8 mouse cellular contexts compared by ENCODE assay signal in the genomic region with DNA sequence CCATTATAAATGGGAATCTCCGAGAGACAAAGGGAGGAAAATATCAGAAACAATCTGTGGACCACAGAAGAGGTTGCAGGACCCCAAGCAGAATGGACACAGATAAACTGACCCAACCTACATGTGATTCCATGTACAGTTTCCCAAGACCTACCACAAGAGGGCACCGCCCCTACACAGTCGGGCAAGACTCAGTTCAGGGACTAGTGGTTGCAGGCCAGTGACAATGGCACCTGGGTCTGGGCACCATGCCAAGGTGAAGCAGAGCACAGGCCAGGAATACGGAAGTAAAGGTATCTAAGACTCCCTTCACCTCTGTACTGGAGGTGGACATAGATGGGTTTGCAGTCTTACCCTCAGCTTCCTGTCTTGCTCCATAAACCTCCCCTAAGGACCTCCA. TPM values are rescaled to one million over a fixed set of nuclear protein-coding genes. Genes with fewer than 3 reads are reported as not detected.
DNase-seq lines count a peak whose midpoint lies in the region; ATAC-seq and TF ChIP-seq lines count a peak whose summit lies in the region.

No protein-coding gene starts in this region.

- no peaks in the 10 kb centered on the region for H3K27me3 ChIP-seq in liver, adult 2 months (ENCODE audit: control insufficient read depth, insufficient read depth, low read length)
- H3K27me3 ChIP-seq in liver, embryonic 12.5 days (replicated peaks): no peaks in the 10 kb centered on the region
- H3K27me3 ChIP-seq in embryonic facial prominence, embryonic 12.5 days: no peaks in the 10 kb centered on the region
- no peaks in the 10 kb centered on the region for H3K27me3 ChIP-seq in liver, embryonic 13.5 days
- no peaks in the 10 kb centered on the region for H3K27me3 ChIP-seq in spleen, adult 2 months (ENCODE audit: control insufficient read depth, insufficient read depth, low read length)

- 39% methylated on average over 4 of the region's 4 CpGs for WGBS in liver, adult 2 months
- WGBS in liver, embryonic 12.5 days (ENCODE audit: insufficient replicate concordance): 46% methylated on average over 4 of the region's 4 CpGs
- WGBS in embryonic facial prominence, embryonic 12.5 days: 61% methylated on average over 4 of the region's 4 CpGs
- 35% methylated on average over 4 of the region's 4 CpGs for WGBS in liver, embryonic 13.5 days (ENCODE audit: insufficient replicate concordance)
- 47% methylated on average over 4 of the region's 4 CpGs for WGBS in spleen, adult 2 months

- no peak overlapping the region for H3K9ac ChIP-seq in liver, adult 2 months (ENCODE audit: low read depth, low read length)
- no peak overlapping the region for H3K9ac ChIP-seq in liver, embryonic 12.5 days
- H3K9ac ChIP-seq in embryonic facial prominence, embryonic 12.5 days: no peak overlapping the region
- H3K9ac ChIP-seq in liver, embryonic 13.5 days: no peak overlapping the region

- H3K4me3 ChIP-seq in liver, adult 2 months (ENCODE audit: insufficient read depth, low read depth, low read length): no peak overlapping the region
- H3K4me3 ChIP-seq in liver, embryonic 12.5 days: no peak overlapping the region
- H3K4me3 ChIP-seq in embryonic facial prominence, embryonic 12.5 days: no peak overlapping the region
- no peak overlapping the region for H3K4me3 ChIP-seq in liver, embryonic 13.5 days (replicated peaks)
- no peak overlapping the region for H3K4me3 ChIP-seq in spleen, adult 2 months (ENCODE audit: extremely low read depth, insufficient read depth, insufficient read length)

- ATAC-seq in liver, embryonic 12.5 days: no peak
- peak; percentile 35; the same call in 1 of the 2 replicates for ATAC-seq in embryonic facial prominence, embryonic 12.5 days (ENCODE audit: insufficient number of reproducible peaks, insufficient read depth, low FRiP score, low TSS enrichment)
- ATAC-seq in liver, embryonic 13.5 days (ENCODE audit: low read depth): peak; percentile 46; the same call in 1 of the 2 replicates

- peaks cover 10% of the 10 kb centered on the region; the same call in 1 of the 2 replicates for H3K36me3 ChIP-seq in liver, adult 2 months (ENCODE audit: control insufficient read depth, insufficient read depth, low read length)
- peaks cover 30% of the 10 kb centered on the region for H3K36me3 ChIP-seq in liver, embryonic 12.5 days
- H3K36me3 ChIP-seq in embryonic facial prominence, embryonic 12.5 days: peaks cover 31% of the 10 kb centered on the region
- H3K36me3 ChIP-seq in liver, embryonic 13.5 days: peaks cover 23% of the 10 kb centered on the region
- H3K36me3 ChIP-seq in spleen, adult 2 months (ENCODE audit: control insufficient read depth, insufficient read depth, low read length): peaks cover 9% of the 10 kb centered on the region; the same call in 1 of the 2 replicates

- no peak overlapping the region for H3K4me2 ChIP-seq in liver, embryonic 12.5 days
- H3K4me2 ChIP-seq in embryonic facial prominence, embryonic 12.5 days (replicated peaks): no peak overlapping the region
- H3K4me2 ChIP-seq in liver, embryonic 13.5 days: no peak overlapping the region

- H3K9me3 ChIP-seq in liver, embryonic 12.5 days (replicated peaks): no peaks in the 10 kb centered on the region
- H3K9me3 ChIP-seq in embryonic facial prominence, embryonic 12.5 days: no peaks in the 10 kb centered on the region
- no peaks in the 10 kb centered on the region for H3K9me3 ChIP-seq in liver, embryonic 13.5 days (replicated peaks)

- peak; percentile 68 for DNase-seq in liver, adult 2 months (ENCODE audit: extremely low read depth, low read depth, low spot score)
- DNase-seq in ZHBTc4 (ENCODE audit: low read depth, low spot score): peak; percentile 41
- no peak for DNase-seq in liver, embryonic 13.5 days
- DNase-seq in spleen, adult 2 months (ENCODE audit: low read depth in 1 of 2, low spot score in 2 of 2): peak; percentile 58 to 77
- DNase-seq in c-Kit-positive CD71-positive TER-119-positive erythroid progenitor cells, embryonic 14.5 days (ENCODE audit: low spot score): no peak
- no peak for DNase-seq in right cerebral cortex, postnatal 25 days

- H3K4me1 ChIP-seq in liver, adult 2 months (ENCODE audit: control insufficient read depth, insufficient read depth, low read length): peaks cover 8% of the 10 kb centered on the region
- no peaks in the 10 kb centered on the region for H3K4me1 ChIP-seq in liver, embryonic 12.5 days
- no peaks in the 10 kb centered on the region for H3K4me1 ChIP-seq in embryonic facial prominence, embryonic 12.5 days
- H3K4me1 ChIP-seq in liver, embryonic 13.5 days (replicated peaks): peaks cover 12% of the 10 kb centered on the region; the same call in 1 of the 2 replicates
- H3K4me1 ChIP-seq in spleen, adult 2 months (ENCODE audit: control insufficient read depth, insufficient read depth, insufficient read length): no peaks in the 10 kb centered on the region; the same call in 1 of the 2 replicates

- no peak overlapping the region for H3K27ac ChIP-seq in liver, adult 2 months (replicated peaks; ENCODE audit: insufficient read depth, low read depth, low read length)
- no peak overlapping the region for H3K27ac ChIP-seq in liver, embryonic 12.5 days
- H3K27ac ChIP-seq in embryonic facial prominence, embryonic 12.5 days: no peak overlapping the region
- no peak overlapping the region for H3K27ac ChIP-seq in liver, embryonic 13.5 days
- no peak overlapping the region for H3K27ac ChIP-seq in spleen, adult 2 months (ENCODE audit: insufficient read depth, low read length)

- H3K79me2 ChIP-seq in liver, adult 2 months (ENCODE audit: control insufficient read depth, insufficient read depth, low read length): no peaks in the 10 kb centered on the region

- no peak for TF ChIP-seq POLR2A in liver, adult 2 months (IDR thresholded peaks at IDR 0.05; ENCODE audit: extremely low read depth, insufficient read depth, low read length)
- TF ChIP-seq POLR2A in spleen, adult 2 months (IDR thresholded peaks at IDR 0.05; ENCODE audit: low read depth, low read length): no peak

- TF ChIP-seq CTCF in liver, adult 2 months (IDR thresholded peaks at IDR 0.05; ENCODE audit: low read depth, low read length): peak; percentile 73
- peak; percentile 45; the same call in 1 of the 2 replicates for TF ChIP-seq CTCF in spleen, adult 2 months (IDR thresholded peaks at IDR 0.05; ENCODE audit: extremely low read depth, insufficient read depth, insufficient read length, insufficient replicate concordance)

RNA-seq across cellular contexts. Expression of gene Mrgpre, which starts 8.8 kb away (rescaled TPM):
- 0.09 and 0.54 TPM in 2 replicates for total RNA-seq in liver, adult 2 months (2014; rRNA removed)
- 0.52 and 0.78 TPM in 2 replicates for polyA plus RNA-seq in liver, adult 2 months (2012; rRNA removed)
- polyA plus RNA-seq in liver, embryonic 12.5 days (2016; fragmentation: Nextera tagmentation; extraction: Ambion mirVana): 0.20 and 0.33 TPM in 2 replicates
- 1.1 and 1.5 TPM in 2 replicates for polyA plus RNA-seq in embryonic facial prominence, embryonic 12.5 days (2016; fragmentation: Nextera tagmentation; extraction: Ambion mirVana)
- polyA plus RNA-seq in liver, embryonic 13.5 days (2015; fragmentation: Nextera tagmentation; extraction: Ambion mirVana): 0.17 and 0.28 TPM in 2 replicates
- polyA plus RNA-seq in spleen, adult 2 months (2012; rRNA removed): 6.6 and 7.6 TPM in 2 replicates

RNA-seq across cellular contexts. Expression of gene Mrgprg, which starts 26.3 kb away (rescaled TPM):
- total RNA-seq in liver, adult 2 months (2014; rRNA removed): not detected in 2 replicates
- polyA plus RNA-seq in liver, adult 2 months (2012; rRNA removed): 0.05 TPM in 1 of 2 replicates, not detected in the other
- not detected in 2 replicates for polyA plus RNA-seq in liver, embryonic 12.5 days (2016; fragmentation: Nextera tagmentation; extraction: Ambion mirVana)
- polyA plus RNA-seq in embryonic facial prominence, embryonic 12.5 days (2016; fragmentation: Nextera tagmentation; extraction: Ambion mirVana): not detected in 2 replicates
- polyA plus RNA-seq in liver, embryonic 13.5 days (2015; fragmentation: Nextera tagmentation; extraction: Ambion mirVana): not detected in 2 replicates
- polyA plus RNA-seq in spleen, adult 2 months (2012; rRNA removed): not detected in 2 replicates

RNA-seq across cellular contexts. Expression of gene Nadsyn1, which starts 29.5 kb away (rescaled TPM):
- total RNA-seq in liver, adult 2 months (2014; rRNA removed): 22.5 and 32.8 TPM in 2 replicates
- polyA plus RNA-seq in liver, adult 2 months (2012; rRNA removed): 19.6 and 25.7 TPM in 2 replicates
- 8.3 and 8.6 TPM in 2 replicates for polyA plus RNA-seq in liver, embryonic 12.5 days (2016; fragmentation: Nextera tagmentation; extraction: Ambion mirVana)
- polyA plus RNA-seq in embryonic facial prominence, embryonic 12.5 days (2016; fragmentation: Nextera tagmentation; extraction: Ambion mirVana): 7.7 and 9.2 TPM in 2 replicates
- 7.0 and 7.7 TPM in 2 replicates for polyA plus RNA-seq in liver, embryonic 13.5 days (2015; fragmentation: Nextera tagmentation; extraction: Ambion mirVana)
- 12.5 and 13.5 TPM in 2 replicates for polyA plus RNA-seq in spleen, adult 2 months (2012; rRNA removed)

RNA-seq across cellular contexts. Expression of gene Dhcr7, which starts 29.8 kb away (rescaled TPM):
- 85.9 and 101 TPM in 2 replicates for total RNA-seq in liver, adult 2 months (2014; rRNA removed)
- polyA plus RNA-seq in liver, adult 2 months (2012; rRNA removed): 282 and 283 TPM in 2 replicates
- polyA plus RNA-seq in liver, embryonic 12.5 days (2016; fragmentation: Nextera tagmentation; extraction: Ambion mirVana): 47.9 and 48.6 TPM in 2 replicates
- polyA plus RNA-seq in embryonic facial prominence, embryonic 12.5 days (2016; fragmentation: Nextera tagmentation; extraction: Ambion mirVana): 43.6 and 45.0 TPM in 2 replicates
- 38.0 and 52.5 TPM in 2 replicates for polyA plus RNA-seq in liver, embryonic 13.5 days (2015; fragmentation: Nextera tagmentation; extraction: Ambion mirVana)
- polyA plus RNA-seq in spleen, adult 2 months (2012; rRNA removed): 42.0 and 60.6 TPM in 2 replicates

RNA-seq across cellular contexts. Expression of gene Osbpl5, which starts 36.3 kb away (rescaled TPM):
- 2.7 and 2.8 TPM in 2 replicates for total RNA-seq in liver, adult 2 months (2014; rRNA removed)
- 3.0 and 3.8 TPM in 2 replicates for polyA plus RNA-seq in liver, adult 2 months (2012; rRNA removed)
- polyA plus RNA-seq in liver, embryonic 12.5 days (2016; fragmentation: Nextera tagmentation; extraction: Ambion mirVana): 4.7 and 4.8 TPM in 2 replicates
- polyA plus RNA-seq in embryonic facial prominence, embryonic 12.5 days (2016; fragmentation: Nextera tagmentation; extraction: Ambion mirVana): 31.6 and 35.6 TPM in 2 replicates
- polyA plus RNA-seq in liver, embryonic 13.5 days (2015; fragmentation: Nextera tagmentation; extraction: Ambion mirVana): 2.4 and 2.8 TPM in 2 replicates
- 31.2 and 37.6 TPM in 2 replicates for polyA plus RNA-seq in spleen, adult 2 months (2012; rRNA removed)

Comparison
In these comparisons a context has a peak if more than half of its experiments do, and no peak if none do; other contexts are left out.
1. DNase-seq: peak in liver, adult 2 months (single experiment), ZHBTc4 (single experiment) and spleen, adult 2 months (2 of 2); none in liver, embryonic 13.5 days (single experiment), c-Kit-positive CD71-positive TER-119-positive erythroid progenitor cells, embryonic 14.5 days (single experiment) and right cerebral cortex, postnatal 25 days (single experiment).